Mouse (Mus musculus) spleen, adult 2 months (tissue): Measurements from ENCODE around the gene Padi2.

Experiments
- CTCF ChIP-seq: fragments of 200-500 bp; IDR thresholded peaks from 2 replicates; pipeline ENCODE4 v1.5.1; 2011; ENCODE audit warnings: mild to moderate bottlenecking, inconsistent platforms; ENCODE audit not compliant: insufficient read depth, insufficient read length, insufficient replicate concordance; ENCODE audit errors: extremely low read depth
- POLR2A ChIP-seq: fragments of 200-500 bp; IDR thresholded peaks from 2 replicates; pipeline ENCODE4 v1.6.1; 2011; ENCODE audit warnings: low read depth, low read length, inconsistent platforms

DNA sequence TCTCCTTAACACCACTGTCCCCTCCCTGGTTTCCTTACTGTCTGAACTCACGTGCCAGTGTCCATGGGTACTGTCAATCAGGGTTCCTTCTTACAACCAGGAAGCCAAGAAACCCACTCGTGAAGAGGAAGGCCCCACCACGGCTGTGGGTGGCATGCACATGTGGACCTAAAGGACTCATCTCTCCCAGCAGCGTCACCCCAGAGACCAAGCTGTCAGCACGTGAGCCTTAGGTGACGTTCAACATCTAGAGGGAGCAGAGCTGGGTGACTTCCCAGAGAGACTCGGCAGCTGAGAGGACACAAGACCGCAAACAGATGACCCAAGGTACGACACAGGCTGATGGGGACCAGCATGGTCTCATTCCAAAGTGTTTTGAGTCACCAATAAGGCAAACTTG lies 28.7 kb upstream of the Padi2 start:
- TF ChIP-seq POLR2A (no peak), CTCF (no peak)
